Mouse (Mus musculus) kidney, adult 2 months (tissue): ENCODE measurements around the gene Zfp683. TPM values are rescaled to one million over a fixed set of nuclear protein-coding genes. Genes with fewer than 3 reads are reported as not detected.

Experiments
- DNase-seq: peaks from one replicate; pipeline ENCODE4 v3.0.0; 2021
- H3K27ac ChIP-seq: fragments of 200-500 bp; 2 replicates; pipeline ENCODE4 v1.5.1; 2012; ENCODE audit warnings: low read depth, low read length, control low read depth, inconsistent platforms; ENCODE audit not compliant: insufficient read depth
- H3K27me3 ChIP-seq: fragments of 200-500 bp; replicated peaks from 2 replicates; pipeline ENCODE4 v1.6.1; 2012; ENCODE audit warnings: mild to moderate bottlenecking, moderate library complexity, low read length, inconsistent platforms; ENCODE audit not compliant: control insufficient read depth, insufficient read depth
- H3K36me3 ChIP-seq: fragments of 200-500 bp; 2 replicates; pipeline ENCODE4 v1.6.1; 2012; ENCODE audit warnings: mild to moderate bottlenecking, moderate library complexity, low read length, inconsistent platforms; ENCODE audit not compliant: control insufficient read depth, insufficient read depth
- H3K4me1 ChIP-seq: fragments of 200-500 bp; 2 replicates; pipeline ENCODE4 v1.6.1; 2011; ENCODE audit warnings: low read length; ENCODE audit not compliant: control insufficient read depth, insufficient read depth
- H3K4me3 ChIP-seq: fragments of 200-500 bp; 2 replicates; pipeline ENCODE4 v1.5.1; 2011; ENCODE audit warnings: mild to moderate bottlenecking, low read depth, low read length, control low read depth; ENCODE audit not compliant: insufficient read depth
- CTCF ChIP-seq: fragments of 200-500 bp; conservative IDR thresholded peaks from 2 replicates; pipeline ENCODE4 v1.5.1; 2011; ENCODE audit warnings: low read depth, mild to moderate bottlenecking, control low read depth, low read length, moderate library complexity, mixed read lengths; ENCODE audit not compliant: insufficient read depth, insufficient read length
- POLR2A ChIP-seq: fragments of 200-500 bp; IDR thresholded peaks from one replicate; pipeline ENCODE4 v1.6.1; 2011; ENCODE audit warnings: low read depth, low read length, control low read depth
- WGBS: fragments of 180-500 bp; shearing (Covaris S2); methylation state at CpG from one replicate; pipeline ENCODE4 v1.1.7; 2018; 5-methylcytosine and 5-hydroxymethylcytosine counted together
- polyA plus RNA-seq: library from polyadenylated mRNA; depleted of rRNA; stranded (reverse); fragments of >200 nt; gene quantifications from 2 replicates; pipeline ENCODE4 v1.2.3, GENCODE M21; 2012

Gene Zfp683
- polyA plus RNA-seq, 1 experiment: 0.81 TPM

- DNase-seq: no peak
- Histone ChIP-seq H3K27ac (no peak overlapping the region), H3K27me3 (peaks cover 3% of the 10 kb centered on the region; the same call in 1 of the 2 replicates), H3K4me3 (no peak overlapping the region), H3K4me1 (no peaks in the 10 kb centered on the region), H3K36me3 (no peaks in the 10 kb centered on the region)
- 18% methylated on average over 7 of the region's 7 CpGs for WGBS
- no peak for TF ChIP-seq POLR2A
- no peak for TF ChIP-seq CTCF
These were observed 37.4 kb upstream of the Zfp683 start for GRCm38 (mm10) chr4:134016208-134016607.

DNA sequence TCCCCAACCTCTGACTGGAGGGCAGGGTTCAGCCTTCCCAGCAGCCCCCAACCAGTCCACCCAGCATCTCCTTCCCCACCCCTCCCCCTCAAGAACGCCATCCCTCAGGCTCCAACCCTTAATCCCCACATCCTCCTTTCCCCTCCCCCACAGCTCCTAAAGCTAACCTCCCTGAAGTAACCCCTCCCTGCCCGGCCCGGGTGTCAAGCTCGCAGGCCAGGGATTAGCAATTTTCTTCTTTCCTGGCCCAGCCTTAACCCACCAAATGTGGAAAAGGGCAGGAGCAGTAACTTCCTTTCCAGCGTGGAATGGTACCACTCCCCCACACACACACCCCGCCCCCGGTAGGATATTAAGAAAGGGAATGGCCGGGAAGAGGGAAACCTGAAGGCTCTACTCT lies 36.9 kb upstream of the Zfp683 start:
- DNase-seq: no peak
- H3K4me3 ChIP-seq: no peak overlapping the region

DNA sequence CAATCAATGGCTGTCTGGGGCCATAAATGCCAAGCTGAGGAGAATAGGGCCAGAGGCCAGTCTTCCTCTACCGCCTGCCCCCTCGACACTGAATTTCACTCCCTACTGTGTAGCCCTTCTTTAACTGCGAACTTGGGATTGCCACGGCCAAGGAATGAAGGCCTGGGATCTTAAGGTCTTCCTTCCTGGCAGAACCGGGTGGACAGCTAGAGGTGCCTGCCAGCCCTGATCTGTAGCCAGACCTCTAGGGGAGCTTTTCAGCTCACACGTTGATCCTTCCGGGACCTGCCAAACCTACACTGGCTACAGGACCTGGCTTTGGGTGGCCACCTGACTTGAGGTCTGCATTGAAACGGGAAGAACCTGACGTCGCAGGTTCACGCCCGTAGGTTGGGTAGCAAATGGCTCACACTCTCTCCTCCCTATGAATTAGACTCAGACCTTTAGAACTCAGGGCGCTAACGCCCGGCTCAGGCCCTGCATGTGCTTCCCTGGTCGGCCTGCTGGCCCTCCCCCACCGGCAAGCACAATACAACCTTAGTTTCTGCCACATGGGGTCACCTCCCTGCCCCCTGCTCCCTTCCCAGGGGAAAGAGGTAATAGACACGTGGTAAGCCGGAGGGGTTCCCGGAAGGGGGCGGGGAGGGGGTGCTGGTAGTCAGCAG lies 36.3 kb upstream of the Zfp683 start:
- Histone ChIP-seq H3K36me3 (no peaks in the 10 kb centered on the region), H3K4me3 (no peak overlapping the region), H3K4me1 (no peaks in the 10 kb centered on the region), H3K27ac (no peak overlapping the region), H3K27me3 (peaks cover 3% of the 10 kb centered on the region; the same call in 1 of the 2 replicates)
- DNase-seq: no peak
- WGBS: 3% methylated on average over 21 of the region's 21 CpGs
- no peak for TF ChIP-seq CTCF
- TF ChIP-seq POLR2A: no peak

More for the DNA sequence above, 36.9 kb upstream of the Zfp683 start:
- Histone ChIP-seq H3K36me3 (no peaks in the 10 kb centered on the region), H3K27me3 (peaks cover 3% of the 10 kb centered on the region; the same call in 1 of the 2 replicates), H3K27ac (no peak overlapping the region), H3K4me1 (no peaks in the 10 kb centered on the region)
- WGBS: 7% methylated on average over 8 of the region's 8 CpGs
- TF ChIP-seq CTCF (no peak), POLR2A (no peak)

GRCm38 (mm10) chr4:134018038-134018778 lies 35.4 kb upstream of the Zfp683 start:
- H3K4me3 ChIP-seq: no peak overlapping the region
- TF ChIP-seq CTCF: no peak
- H3K36me3 ChIP-seq: no peaks in the 10 kb centered on the region
- no peaks in the 10 kb centered on the region for H3K4me1 ChIP-seq
- DNase-seq: no peak
- H3K27ac ChIP-seq: no peak overlapping the region
- 2% methylated on average over 46 of the region's 46 CpGs for WGBS
- H3K27me3 ChIP-seq: peaks cover 3% of the 10 kb centered on the region; the same call in 1 of the 2 replicates

GRCm38 (mm10) chr4:134018779-134019145 lies 34.9 kb upstream of the Zfp683 start, which contains the start of gene Lin28a:
TSS of gene Lin28a (minus strand) at chr4:134018841.
- TF ChIP-seq CTCF: no peak
- no peak for TF ChIP-seq POLR2A
- 1% methylated on average over 9 of the region's 9 CpGs for WGBS
- no peaks in the 10 kb centered on the region for H3K4me1 ChIP-seq
- no peaks in the 10 kb centered on the region for H3K36me3 ChIP-seq
- peaks cover 3% of the 10 kb centered on the region; the same call in 1 of the 2 replicates for H3K27me3 ChIP-seq
- H3K4me3 ChIP-seq: no peak within 1 kb of the TSS
- no peak within 1 kb of the TSS for H3K27ac ChIP-seq
- DNase-seq: no peak

GRCm38 (mm10) chr4:134019210-134019609 lies 34.4 kb upstream of the Zfp683 start:
- H3K4me3 ChIP-seq: no peak overlapping the region
- no peak for DNase-seq
- H3K4me1 ChIP-seq: no peaks in the 10 kb centered on the region
- WGBS: under 1% methylated on average over 10 of the region's 10 CpGs
- H3K27ac ChIP-seq: no peak overlapping the region
- no peak for TF ChIP-seq CTCF
- TF ChIP-seq POLR2A: no peak
- no peaks in the 10 kb centered on the region for H3K36me3 ChIP-seq
- H3K27me3 ChIP-seq: peaks cover 3% of the 10 kb centered on the region; the same call in 1 of the 2 replicates

DNA sequence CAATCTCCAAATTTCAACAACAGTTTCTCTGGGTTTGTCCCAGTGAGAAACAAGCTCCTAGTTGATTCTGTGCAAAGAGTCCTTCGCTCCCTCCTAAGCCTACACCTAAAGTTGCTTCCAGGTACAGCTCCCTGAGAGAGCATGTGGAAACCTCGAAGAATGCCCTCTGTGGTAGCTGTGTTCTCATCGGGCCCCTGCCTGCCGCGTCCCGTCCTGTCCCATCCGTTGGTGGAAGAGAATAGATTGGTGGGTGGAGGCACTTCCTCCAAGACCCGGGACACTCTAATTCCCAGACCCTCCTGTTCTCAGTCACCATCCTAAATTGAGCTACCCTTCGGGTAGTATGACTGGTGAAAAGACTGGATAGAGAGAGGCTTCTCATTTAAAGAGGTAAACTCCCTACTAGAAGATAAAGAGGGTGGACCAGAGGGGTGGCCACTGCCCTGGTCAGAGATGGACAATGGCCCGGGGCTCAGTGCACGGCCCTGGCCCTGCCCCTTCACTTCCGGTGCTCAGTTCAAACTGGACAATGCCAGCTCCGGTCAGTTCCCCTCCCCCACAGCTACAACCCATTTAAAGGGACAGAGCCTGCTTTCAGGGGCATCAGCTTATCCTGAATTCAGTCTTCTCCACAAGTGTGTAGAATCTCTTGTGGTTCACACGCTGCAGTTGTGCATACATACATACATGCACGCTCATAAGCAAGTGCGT lies 33.8 kb upstream of the Zfp683 start:
- H3K27ac ChIP-seq: no peak overlapping the region
- TF ChIP-seq CTCF (no peak), POLR2A (no peak)
- DNase-seq: no peak
- H3K36me3 ChIP-seq: no peaks in the 10 kb centered on the region
- peaks cover 3% of the 10 kb centered on the region; the same call in 1 of the 2 replicates for H3K27me3 ChIP-seq
- no peak overlapping the region for H3K4me3 ChIP-seq
- no peaks in the 10 kb centered on the region for H3K4me1 ChIP-seq
- 4% methylated on average over 16 of the region's 16 CpGs for WGBS
